Mouse (Mus musculus): ENCODE measurements around the gene 4930452B06Rik. TPM values are rescaled to one million over a fixed set of nuclear protein-coding genes. Genes with fewer than 3 reads are reported as not detected.

Gene 4930452B06Rik
- polyA plus RNA-seq (2014; fragmentation: Nextera tagmentation; extraction: Ambion mirVana), result 11.5 and 12.7 TPM in 2 replicates

DNA sequence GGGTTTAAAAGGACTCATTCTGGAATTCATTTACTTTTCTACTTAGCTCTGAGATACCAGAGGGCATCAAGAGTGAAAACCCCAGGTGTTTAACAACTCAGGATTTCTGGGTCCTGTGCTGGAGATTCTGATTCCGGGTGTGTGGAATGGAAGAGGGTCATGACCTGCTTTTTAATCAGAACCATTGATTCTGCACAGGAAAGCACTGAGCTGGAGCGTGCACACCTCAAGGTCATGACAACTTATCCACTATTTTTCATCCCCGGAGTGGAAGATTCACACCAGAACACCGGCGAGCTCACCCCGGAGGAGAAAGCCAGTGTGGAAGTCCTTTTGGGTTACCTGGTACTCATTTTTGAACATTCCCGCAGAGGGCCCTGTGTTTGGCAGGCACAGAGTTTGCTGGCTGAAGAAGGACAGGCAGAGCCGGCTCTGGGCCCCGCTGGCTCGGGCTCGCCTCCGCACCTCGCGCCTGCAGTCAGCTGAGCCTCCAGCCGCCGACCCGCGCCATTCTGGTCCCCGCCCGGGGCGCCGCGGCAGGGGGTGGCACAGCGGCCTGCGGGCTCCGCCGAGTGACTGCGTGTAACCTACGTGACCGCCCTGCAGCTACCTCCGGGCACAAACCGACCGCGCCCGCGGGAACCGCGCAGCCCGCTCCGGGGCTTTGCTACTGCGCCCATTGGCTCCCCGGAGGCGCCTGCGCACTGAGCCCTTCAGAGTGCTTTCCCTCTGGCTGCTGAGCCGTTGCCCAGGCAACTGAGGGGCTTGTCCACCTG, at the start of gene 4930452B06Rik:
TSS of gene 4930452B06Rik (minus strand) at position 605 of the 776 bp plus-strand sequence.
- peak within 1 kb of the TSS; percentile 63 for H3K4me3 ChIP-seq (ENCODE audit: low read depth, low read length)
- H3K27me3 ChIP-seq (ENCODE audit: control insufficient read depth, insufficient read depth, low read length), result no peaks in the 10 kb centered on the region
- DNase-seq (ENCODE audit: low spot score, missing footprints) (peak; percentile 97), ATAC-seq (ENCODE audit: low FRiP score) (peak; percentile 100)
- H3K4me1 ChIP-seq (ENCODE audit: control insufficient read depth, insufficient read depth, low read length), result no peaks in the 10 kb centered on the region; the same call in 1 of the 2 replicates
- no peaks in the 10 kb centered on the region for H3K9me3 ChIP-seq (ENCODE audit: control insufficient read depth, low read length)
- no peaks in the 10 kb centered on the region for H3K36me3 ChIP-seq (ENCODE audit: control insufficient read depth, insufficient read depth, low read length)
- WGBS, result 1% methylated on average over 45 of the region's 45 CpGs
- peak within 1 kb of the TSS; percentile 69 for H3K4me2 ChIP-seq
- H3K27ac ChIP-seq (ENCODE audit: low read depth, low read length), result no peak within 1 kb of the TSS
- peak within 1 kb of the TSS; percentile 81 for H3K9ac ChIP-seq (ENCODE audit: low read length)

DNA sequence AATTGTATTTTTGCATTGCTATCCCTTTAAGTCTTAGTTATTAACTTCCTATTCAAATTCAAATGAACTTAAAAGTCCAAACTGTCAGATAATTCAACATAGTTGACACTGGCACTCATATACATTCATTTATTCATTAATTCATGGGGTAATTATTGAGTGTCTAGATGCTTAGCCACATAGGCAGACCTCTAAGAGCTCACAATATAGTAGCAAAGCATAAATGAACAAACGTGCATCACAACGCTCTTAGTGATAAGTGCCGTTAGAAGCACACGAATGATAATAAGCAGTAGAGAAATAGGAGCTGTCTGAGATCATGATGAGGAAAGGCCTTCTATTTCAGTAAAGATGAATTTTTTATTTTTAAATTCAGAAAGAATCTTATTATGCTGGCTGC, 46.6 kb upstream of the 4930452B06Rik start:
- Histone ChIP-seq H3K9me3 (ENCODE audit: control insufficient read depth, low read length) (no peaks in the 10 kb centered on the region), H3K36me3 (ENCODE audit: control insufficient read depth, insufficient read depth, low read length) (no peaks in the 10 kb centered on the region), H3K27me3 (ENCODE audit: control insufficient read depth, insufficient read depth, low read length) (no peaks in the 10 kb centered on the region), H3K27ac (ENCODE audit: low read depth, low read length) (no peak overlapping the region), H3K4me3 (ENCODE audit: low read depth, low read length) (no peak overlapping the region), H3K4me2 (no peak overlapping the region), H3K9ac (ENCODE audit: low read length) (no peak overlapping the region), H3K4me1 (ENCODE audit: control insufficient read depth, insufficient read depth, low read length) (no peaks in the 10 kb centered on the region)
- ATAC-seq (ENCODE audit: low FRiP score) (no peak), DNase-seq (ENCODE audit: low spot score, missing footprints) (no peak)
- 80% methylated on average over 4 of the region's 4 CpGs for WGBS

DNA sequence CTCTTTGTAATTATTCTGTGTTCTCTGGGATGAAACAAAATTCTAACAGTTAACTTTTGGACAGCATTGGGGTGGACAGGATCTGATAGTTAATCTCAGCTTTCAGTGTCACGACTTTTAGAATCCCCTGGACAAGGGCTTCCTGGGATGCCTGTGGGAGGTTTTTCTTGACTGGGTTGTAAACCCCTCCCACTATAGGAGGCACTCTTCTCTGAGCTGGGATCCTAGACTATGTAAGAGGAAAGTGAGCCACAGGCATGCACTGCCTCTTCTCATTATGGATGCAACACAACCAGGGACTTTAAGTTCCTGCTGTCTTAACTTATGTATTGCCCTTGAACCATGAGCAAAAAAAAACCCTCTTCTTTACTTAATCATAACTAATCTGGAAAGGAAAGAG, 23.4 kb upstream of the 4930452B06Rik start:
- Histone ChIP-seq H3K36me3 (ENCODE audit: control insufficient read depth, insufficient read depth, low read length) (no peaks in the 10 kb centered on the region), H3K4me1 (ENCODE audit: control insufficient read depth, insufficient read depth, low read length) (no peaks in the 10 kb centered on the region), H3K9me3 (ENCODE audit: control insufficient read depth, low read length) (no peaks in the 10 kb centered on the region), H3K9ac (ENCODE audit: low read length) (no peak overlapping the region), H3K4me3 (ENCODE audit: low read depth, low read length) (no peak overlapping the region), H3K4me2 (no peak overlapping the region), H3K27ac (ENCODE audit: low read depth, low read length) (no peak overlapping the region), H3K27me3 (ENCODE audit: control insufficient read depth, insufficient read depth, low read length) (no peaks in the 10 kb centered on the region)
- no peak for ATAC-seq (ENCODE audit: low FRiP score)
- WGBS, result 8% methylated on average over 1 of the region's 1 CpGs
- DNase-seq (ENCODE audit: low spot score, missing footprints), result no peak

DNA sequence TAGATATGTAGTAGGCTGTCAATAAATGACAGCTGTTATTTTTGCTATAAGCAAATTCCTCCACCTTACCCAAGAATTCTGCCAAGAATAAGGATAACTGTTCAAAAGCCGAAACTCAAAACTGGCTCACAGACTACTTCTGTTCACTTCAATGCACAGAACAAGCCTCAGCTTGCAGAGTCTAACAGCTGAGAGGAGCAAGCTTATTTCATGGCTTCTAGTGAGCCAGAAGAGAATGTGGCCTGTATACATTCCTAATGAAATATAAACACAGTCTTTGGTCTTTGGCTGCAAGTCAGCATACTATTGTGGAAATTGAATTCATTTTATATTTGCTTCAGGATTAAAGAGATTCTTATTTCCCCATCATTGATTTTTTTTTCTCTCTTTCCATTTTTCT, 22.4 kb upstream of the 4930452B06Rik start:
- DNase-seq (ENCODE audit: low spot score, missing footprints) (no peak), ATAC-seq (ENCODE audit: low FRiP score) (no peak)
- no peak overlapping the region for H3K9ac ChIP-seq (ENCODE audit: low read length)
- no peaks in the 10 kb centered on the region for H3K9me3 ChIP-seq (ENCODE audit: control insufficient read depth, low read length)
- no peak overlapping the region for H3K27ac ChIP-seq (ENCODE audit: low read depth, low read length)
- no peak overlapping the region for H3K4me3 ChIP-seq (ENCODE audit: low read depth, low read length)
- WGBS, result 59% methylated on average over 1 of the region's 1 CpGs
- H3K4me2 ChIP-seq, result no peak overlapping the region
- no peaks in the 10 kb centered on the region for H3K27me3 ChIP-seq (ENCODE audit: control insufficient read depth, insufficient read depth, low read length)
- H3K36me3 ChIP-seq (ENCODE audit: control insufficient read depth, insufficient read depth, low read length), result no peaks in the 10 kb centered on the region
- H3K4me1 ChIP-seq (ENCODE audit: control insufficient read depth, insufficient read depth, low read length), result no peaks in the 10 kb centered on the region

DNA sequence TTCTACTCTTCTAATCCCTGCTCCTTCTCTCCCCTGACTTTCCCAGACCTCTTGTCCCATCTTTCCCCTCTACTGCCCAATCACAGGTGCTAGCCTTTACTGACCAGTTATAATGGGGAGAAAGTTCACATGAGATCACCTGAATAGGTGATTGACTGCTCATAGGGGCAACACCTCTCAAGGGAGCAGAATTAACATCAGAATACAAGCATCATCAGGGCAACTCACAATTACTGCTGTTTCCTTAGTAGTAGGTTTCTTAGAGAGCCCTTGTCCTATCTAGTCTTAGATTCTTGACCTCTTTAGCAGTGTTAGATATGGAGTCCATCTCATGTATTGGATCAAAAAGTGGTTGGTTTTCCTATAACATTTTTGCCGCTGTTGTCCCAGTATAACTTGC, 20.1 kb upstream of the 4930452B06Rik start:
- no peak for ATAC-seq (ENCODE audit: low FRiP score)
- no peaks in the 10 kb centered on the region for H3K4me1 ChIP-seq (ENCODE audit: control insufficient read depth, insufficient read depth, low read length)
- H3K27ac ChIP-seq (ENCODE audit: low read depth, low read length), result no peak overlapping the region
- WGBS, result 100% methylated on average over 1 of the region's 1 CpGs
- no peak overlapping the region for H3K4me3 ChIP-seq (ENCODE audit: low read depth, low read length)
- H3K27me3 ChIP-seq (ENCODE audit: control insufficient read depth, insufficient read depth, low read length), result no peaks in the 10 kb centered on the region
- no peak overlapping the region for H3K9ac ChIP-seq (ENCODE audit: low read length)
- H3K36me3 ChIP-seq (ENCODE audit: control insufficient read depth, insufficient read depth, low read length), result no peaks in the 10 kb centered on the region
- H3K9me3 ChIP-seq (ENCODE audit: control insufficient read depth, low read length), result no peaks in the 10 kb centered on the region
- no peak for DNase-seq (ENCODE audit: low spot score, missing footprints)
- no peak overlapping the region for H3K4me2 ChIP-seq

DNA sequence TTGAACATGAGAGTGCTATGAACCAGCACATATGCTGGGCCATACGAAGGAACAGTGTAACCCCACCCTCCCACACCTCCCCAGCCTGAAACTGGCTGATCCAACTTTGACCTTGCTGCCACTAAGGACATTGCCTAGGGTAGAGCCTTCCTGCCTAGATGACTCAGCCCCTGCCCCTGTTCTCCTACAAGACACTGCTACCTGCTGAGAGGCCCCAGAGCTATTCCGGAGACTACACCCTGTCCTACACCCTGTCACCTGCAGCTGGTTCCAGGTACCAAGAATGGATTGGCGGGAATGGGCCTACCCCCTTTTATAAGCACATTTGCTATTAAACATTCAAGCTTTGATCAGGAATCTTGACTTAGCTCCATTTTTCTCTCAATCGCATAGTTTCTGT, 13.9 kb upstream of the 4930452B06Rik start:
- ATAC-seq (ENCODE audit: low FRiP score), result no peak
- no peaks in the 10 kb centered on the region for H3K4me1 ChIP-seq (ENCODE audit: control insufficient read depth, insufficient read depth, low read length)
- 87% methylated on average over 4 of the region's 4 CpGs for WGBS

DNA sequence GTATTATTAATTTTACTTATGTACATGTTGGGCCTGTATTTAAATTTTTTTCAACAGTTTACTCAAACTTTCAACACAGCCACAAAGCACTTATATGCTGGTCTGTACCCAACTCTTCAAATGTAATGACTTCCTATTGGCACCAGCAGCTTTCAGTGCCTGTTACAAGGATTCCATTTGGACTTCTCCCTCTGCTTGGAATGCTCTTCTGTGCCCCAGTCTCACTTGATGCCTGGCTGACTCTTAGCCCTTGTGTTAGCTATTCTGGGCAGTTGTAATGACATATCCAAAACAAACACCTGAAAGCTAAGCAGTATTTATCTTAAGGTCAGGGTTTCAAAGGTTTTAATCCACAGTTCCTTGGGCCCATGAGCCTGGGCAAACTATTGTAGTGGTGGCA, 5.7 kb downstream of the 4930452B06Rik start:
- ATAC-seq (ENCODE audit: low FRiP score), result no peak
- Histone ChIP-seq H3K9ac (ENCODE audit: low read length) (no peak overlapping the region), H3K36me3 (ENCODE audit: control insufficient read depth, insufficient read depth, low read length) (no peaks in the 10 kb centered on the region), H3K9me3 (ENCODE audit: control insufficient read depth, low read length) (no peaks in the 10 kb centered on the region), H3K27me3 (ENCODE audit: control insufficient read depth, insufficient read depth, low read length) (no peaks in the 10 kb centered on the region), H3K4me3 (ENCODE audit: low read depth, low read length) (no peak overlapping the region), H3K27ac (ENCODE audit: low read depth, low read length) (no peak overlapping the region), H3K4me1 (ENCODE audit: control insufficient read depth, insufficient read depth, low read length) (no peaks in the 10 kb centered on the region), H3K4me2 (no peak overlapping the region)
- no peak for DNase-seq (ENCODE audit: low spot score, missing footprints)

More for the DNA sequence above, 13.9 kb upstream of the 4930452B06Rik start:
- H3K4me2 ChIP-seq, result no peak overlapping the region
- DNase-seq (ENCODE audit: low spot score, missing footprints), result no peak
- no peaks in the 10 kb centered on the region for H3K27me3 ChIP-seq (ENCODE audit: control insufficient read depth, insufficient read depth, low read length)
- H3K4me3 ChIP-seq (ENCODE audit: low read depth, low read length), result no peak overlapping the region
- no peak overlapping the region for H3K9ac ChIP-seq (ENCODE audit: low read length)
- no peaks in the 10 kb centered on the region for H3K9me3 ChIP-seq (ENCODE audit: control insufficient read depth, low read length)
- no peaks in the 10 kb centered on the region for H3K36me3 ChIP-seq (ENCODE audit: control insufficient read depth, insufficient read depth, low read length)
- no peak overlapping the region for H3K27ac ChIP-seq (ENCODE audit: low read depth, low read length)

DNA sequence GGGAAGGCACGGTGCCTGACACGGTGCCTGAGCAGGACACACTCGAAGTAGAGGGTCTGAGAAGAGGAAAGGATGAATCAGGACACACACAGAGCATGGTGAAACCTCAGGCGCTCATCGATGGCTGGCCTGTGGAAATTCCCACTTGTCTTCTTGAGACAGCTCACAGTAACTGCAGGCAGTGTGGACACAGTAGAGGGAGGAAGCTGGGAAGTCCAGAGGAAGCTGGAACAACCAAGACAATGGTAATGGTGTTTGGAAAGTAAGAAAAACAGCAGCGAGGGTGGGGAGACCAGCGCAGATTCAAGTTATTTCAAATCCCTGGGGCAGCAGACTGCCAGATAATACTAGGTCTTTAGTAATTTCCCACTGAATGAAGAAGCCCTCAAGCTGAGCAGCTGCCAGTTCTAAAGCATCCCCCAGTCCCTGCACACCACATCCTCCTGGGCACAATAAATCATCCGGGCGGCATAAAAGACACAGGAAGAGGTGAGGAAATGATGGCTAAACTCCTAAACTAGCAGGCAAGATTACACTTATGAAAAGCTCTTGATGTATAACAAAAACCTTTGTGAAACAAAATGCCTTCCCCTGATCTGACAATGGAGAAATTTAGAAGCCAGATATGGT, 24.3 kb downstream of the 4930452B06Rik start:
- H3K36me3 ChIP-seq (ENCODE audit: control insufficient read depth, insufficient read depth, low read length), result no peaks in the 10 kb centered on the region
- no peak overlapping the region for H3K27ac ChIP-seq (ENCODE audit: low read depth, low read length)
- H3K4me3 ChIP-seq (ENCODE audit: low read depth, low read length), result no peak overlapping the region
- WGBS, result 82% methylated on average over 9 of the region's 9 CpGs
- no peak for DNase-seq (ENCODE audit: low spot score, missing footprints)
- ATAC-seq (ENCODE audit: low FRiP score), result no peak
- H3K9ac ChIP-seq (ENCODE audit: low read length), result no peak overlapping the region
- no peaks in the 10 kb centered on the region for H3K4me1 ChIP-seq (ENCODE audit: control insufficient read depth, insufficient read depth, low read length)
- no peak overlapping the region for H3K4me2 ChIP-seq
- H3K27me3 ChIP-seq (ENCODE audit: control insufficient read depth, insufficient read depth, low read length), result no peaks in the 10 kb centered on the region
- H3K9me3 ChIP-seq (ENCODE audit: control insufficient read depth, low read length), result no peaks in the 10 kb centered on the region

DNA sequence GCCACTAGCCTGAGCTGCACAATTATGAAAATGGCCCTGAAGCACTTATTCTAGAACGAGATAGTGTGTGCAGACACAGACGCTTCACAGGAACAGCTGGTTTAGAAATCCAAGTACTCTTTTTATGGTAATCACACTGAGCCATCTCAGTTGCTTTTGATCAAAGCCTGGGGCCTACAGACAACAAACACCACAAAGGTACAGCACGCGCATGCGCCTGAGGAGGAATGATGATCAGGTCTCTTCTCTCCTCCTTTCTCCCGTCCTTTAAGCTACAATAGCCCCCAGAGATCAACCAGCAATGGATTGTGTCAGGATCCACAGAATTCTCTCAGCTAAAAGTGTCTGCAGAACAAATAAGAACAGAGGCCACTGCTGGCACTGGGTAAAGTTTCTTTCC, 33.8 kb downstream of the 4930452B06Rik start:
- Histone ChIP-seq H3K27me3 (ENCODE audit: control insufficient read depth, insufficient read depth, low read length) (no peaks in the 10 kb centered on the region), H3K4me3 (ENCODE audit: low read depth, low read length) (no peak overlapping the region), H3K4me1 (ENCODE audit: control insufficient read depth, insufficient read depth, low read length) (no peaks in the 10 kb centered on the region), H3K36me3 (ENCODE audit: control insufficient read depth, insufficient read depth, low read length) (no peaks in the 10 kb centered on the region), H3K9me3 (ENCODE audit: control insufficient read depth, low read length) (no peaks in the 10 kb centered on the region), H3K27ac (ENCODE audit: low read depth, low read length) (no peak overlapping the region), H3K9ac (ENCODE audit: low read length) (no peak overlapping the region), H3K4me2 (no peak overlapping the region)
- WGBS, result 88% methylated on average over 6 of the region's 6 CpGs
- DNase-seq (ENCODE audit: low spot score, missing footprints), result no peak
- ATAC-seq (ENCODE audit: low FRiP score), result no peak
